Mouse (Mus musculus): Measurements from ENCODE around the gene Cer1. TPM values are rescaled to one million over a fixed set of nuclear protein-coding genes. Genes with fewer than 3 reads are reported as not detected.

The Cer1 gene
- total RNA-seq, 1 experiment from 2014 or later = not detected

DNA sequence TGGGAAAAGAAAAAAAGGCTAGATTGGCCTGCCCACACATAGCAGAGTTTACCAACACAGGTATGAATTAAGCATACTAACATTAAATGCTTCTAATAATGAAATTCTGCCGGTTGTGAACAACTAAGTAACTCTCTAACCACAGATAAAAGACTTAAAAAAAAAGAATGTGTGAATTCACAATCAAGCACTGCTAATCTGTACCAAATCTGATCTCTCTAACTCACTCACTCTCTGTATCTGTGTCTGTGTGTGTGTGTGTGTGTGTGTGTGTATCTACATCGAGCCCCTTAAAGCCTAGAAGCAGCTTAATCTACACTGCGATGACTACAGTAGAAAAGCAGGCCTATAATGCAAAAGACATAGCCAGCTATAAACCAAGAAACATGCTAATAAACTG lies 28.0 kb downstream of the Cer1 start:
- ATAC-seq (replicated peaks in 1 of 2; ENCODE audit: insufficient read depth in 1 of 2, low FRiP score in 2 of 2, low TSS enrichment in 1 of 2, low read depth in 1 of 2, poor library complexity in 2 of 2, severe bottlenecking in 2 of 2) = no peak

GRCm38 (mm10) chr4:82853809-82854208 lies 31.1 kb downstream of the Cer1 start:
- no peak for ATAC-seq (replicated peaks in 1 of 2; ENCODE audit: insufficient read depth in 1 of 2, low FRiP score in 2 of 2, low TSS enrichment in 1 of 2, low read depth in 1 of 2, poor library complexity in 2 of 2, severe bottlenecking in 2 of 2)

DNA sequence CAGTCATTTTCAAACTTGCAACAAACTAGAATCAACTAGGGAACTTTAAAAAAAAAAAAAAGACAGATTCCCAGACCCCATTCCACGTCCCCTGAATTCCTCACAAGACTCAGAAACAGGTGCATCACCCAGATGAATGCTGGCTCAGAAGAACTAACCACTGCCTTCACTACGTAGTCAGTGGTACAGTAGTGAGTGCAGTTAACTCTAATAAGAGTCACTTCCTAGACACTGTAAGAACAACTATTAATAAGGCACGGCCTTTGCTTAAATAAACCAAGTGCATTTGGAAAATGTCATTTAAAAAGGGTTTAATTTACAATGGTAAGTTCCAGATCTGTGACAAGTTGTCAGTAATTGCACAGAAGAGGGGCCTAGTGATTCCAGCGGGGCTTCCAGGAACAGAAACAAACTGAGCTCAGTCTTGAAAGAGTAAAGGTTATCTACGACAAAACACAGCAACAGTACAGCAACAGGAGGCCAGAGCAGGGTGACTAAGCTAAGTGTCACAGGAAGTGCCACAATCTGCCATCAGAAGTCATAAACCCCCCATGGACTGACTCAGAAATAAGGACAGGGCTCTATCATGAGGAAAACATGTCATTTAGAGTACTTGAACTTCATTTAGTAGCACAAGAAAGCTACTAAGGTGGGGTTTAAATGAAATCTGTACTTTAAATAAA lies 36.3 kb downstream of the Cer1 start:
- peak; percentile 75 to 86 for ATAC-seq (replicated peaks in 1 of 2; ENCODE audit: insufficient read depth in 1 of 2, low FRiP score in 2 of 2, low TSS enrichment in 1 of 2, low read depth in 1 of 2, poor library complexity in 2 of 2, severe bottlenecking in 2 of 2)

- no peak for ATAC-seq (replicated peaks in 1 of 2; ENCODE audit: insufficient read depth in 1 of 2, low FRiP score in 2 of 2, low TSS enrichment in 1 of 2, low read depth in 1 of 2, poor library complexity in 2 of 2, severe bottlenecking in 2 of 2)
Observed at GRCm38 (mm10) chr4:82837526-82838240, 47.3 kb downstream of the Cer1 start.

Other genes with a start within 250 kb of the Cer1 start
- gene Nfib, start 179.4 kb downstream of the Cer1 start, total RNA-seq (2017) = 0.10 and 0.13 TPM in 2 replicates
- gene Zdhhc21, start 25.2 kb downstream of the Cer1 start, total RNA-seq (2017) = 18.4 and 18.5 TPM in 2 replicates
- 0.06 TPM in 1 of 2 replicates, not detected in the other for gene Frem1, start 167.2 kb upstream of the Cer1 start, total RNA-seq (2017)